Mouse (Mus musculus) intestine, embryonic 15.5 days (tissue): Measurements from ENCODE around the gene Gm20388. TPM values are rescaled to one million over a fixed set of nuclear protein-coding genes. Genes with fewer than 3 reads are reported as not detected.

Experiments
- ATAC-seq: fragments of 200-750 bp; cut with Nextera tagmentation; 2 replicates; pipeline ENCODE4 v1.8.0; 2017; ENCODE audit warnings: moderate TSS enrichment, moderate library complexity
- H3K27ac ChIP-seq: fragments of 300-500 bp; sonication (generic); 2 replicates; pipeline ENCODE4 v1.5.1; 2015; ENCODE audit warnings: mild to moderate bottlenecking, inconsistent platforms
- H3K27me3 ChIP-seq: fragments of 300-500 bp; sonication (generic); replicated peaks from 2 replicates; pipeline ENCODE4 v1.6.1; 2015; ENCODE audit warnings: inconsistent platforms
- H3K36me3 ChIP-seq: fragments of 300-500 bp; sonication (generic); 2 replicates; pipeline ENCODE4 v1.6.1; 2015; ENCODE audit warnings: inconsistent platforms
- H3K4me1 ChIP-seq: fragments of 300-500 bp; sonication (generic); replicated peaks from 2 replicates; pipeline ENCODE4 v1.6.1; 2015; ENCODE audit warnings: inconsistent platforms
- H3K4me2 ChIP-seq: fragments of 300-500 bp; sonication (generic); replicated peaks from 2 replicates; pipeline ENCODE4 v1.6.1; 2015; ENCODE audit warnings: mild to moderate bottlenecking, inconsistent platforms
- H3K4me3 ChIP-seq: fragments of 300-500 bp; sonication (generic); replicated peaks from 2 replicates; pipeline ENCODE4 v1.5.1; 2015; ENCODE audit warnings: inconsistent platforms
- H3K9ac ChIP-seq: fragments of 300-500 bp; sonication (generic); 2 replicates; pipeline ENCODE4 v1.6.1; 2015; ENCODE audit warnings: inconsistent platforms
- H3K9me3 ChIP-seq: fragments of 300-500 bp; sonication (generic); 2 replicates; pipeline ENCODE4 v1.6.1; 2016; ENCODE audit warnings: inconsistent platforms
- WGBS: fragments of 180-500 bp; shearing (Covaris S2); methylation state at CpG from one replicate; pipeline ENCODE4 v1.1.7; 2015; 5-methylcytosine and 5-hydroxymethylcytosine counted together
- polyA plus RNA-seq: library from polyadenylated mRNA; unstranded; fragments of >200 nt; fragmentation: Nextera tagmentation; extraction: Ambion mirVana; gene quantifications from 2 replicates; pipeline ENCODE4 v1.2.1, GENCODE M21; 2015

Gene Gm20388
- polyA plus RNA-seq, 1 experiment from 2014 or later, result not detected

DNA sequence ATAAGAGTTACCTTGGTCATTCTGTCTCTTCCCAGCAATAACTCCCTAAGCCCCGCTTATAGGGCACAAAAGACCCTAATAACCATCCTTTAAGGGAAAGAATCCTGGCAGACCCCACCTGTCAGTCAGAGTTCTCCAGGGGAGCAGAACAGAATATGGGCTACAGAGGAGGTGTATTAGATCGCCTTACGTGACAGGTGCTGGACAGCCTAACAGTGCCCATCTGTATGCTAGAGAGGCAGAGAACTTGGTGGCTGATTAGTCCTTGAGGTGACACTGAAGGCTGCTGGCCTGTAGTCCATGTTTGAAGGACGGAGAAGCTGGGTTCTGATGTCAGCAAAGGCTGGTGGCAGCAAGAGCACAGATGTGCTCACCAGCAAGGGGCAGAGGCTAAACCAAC is 200.3 kb downstream of the Gm20388 start:
- no peak overlapping the region for H3K4me3 ChIP-seq
- H3K4me2 ChIP-seq, result no peak overlapping the region
- WGBS, result 88% methylated on average over 4 of the region's 4 CpGs
- H3K36me3 ChIP-seq, result no peaks in the 10 kb centered on the region
- H3K9me3 ChIP-seq, result no peaks in the 10 kb centered on the region
- peaks cover 9% of the 10 kb centered on the region; the same call in 1 of the 2 replicates for H3K27me3 ChIP-seq
- peaks cover 13% of the 10 kb centered on the region for H3K4me1 ChIP-seq
- no peak overlapping the region for H3K27ac ChIP-seq
- ATAC-seq, result no peak
- no peak overlapping the region for H3K9ac ChIP-seq

DNA sequence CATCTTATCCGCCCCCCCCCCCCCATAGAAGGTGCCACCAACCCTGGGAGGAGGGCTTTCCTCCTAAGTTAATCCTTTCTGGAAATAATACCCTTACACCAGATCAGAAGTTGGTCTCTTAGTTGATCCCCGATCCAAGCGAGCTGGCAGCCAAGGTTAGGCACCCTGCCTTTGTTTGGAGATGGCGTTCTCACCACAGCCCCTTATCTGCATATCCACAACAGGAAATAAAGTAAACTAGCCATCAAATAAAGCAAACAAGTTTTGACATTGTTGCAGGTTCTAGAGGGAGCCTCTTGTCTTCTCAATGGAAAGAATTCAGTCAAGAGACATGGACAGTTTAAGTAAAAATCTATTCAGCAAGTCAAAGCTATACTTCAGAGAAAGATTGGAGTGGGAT is 200.7 kb downstream of the Gm20388 start:
- H3K27ac ChIP-seq, result no peak overlapping the region
- H3K9me3 ChIP-seq, result no peaks in the 10 kb centered on the region
- H3K27me3 ChIP-seq, result peaks cover 13% of the 10 kb centered on the region; the same call in 1 of the 2 replicates
- ATAC-seq, result no peak
- H3K36me3 ChIP-seq, result no peaks in the 10 kb centered on the region
- peaks cover 13% of the 10 kb centered on the region for H3K4me1 ChIP-seq
- WGBS, result 61% methylated on average over 4 of the region's 4 CpGs
- no peak overlapping the region for H3K9ac ChIP-seq
- H3K4me2 ChIP-seq, result no peak overlapping the region
- no peak overlapping the region for H3K4me3 ChIP-seq

DNA sequence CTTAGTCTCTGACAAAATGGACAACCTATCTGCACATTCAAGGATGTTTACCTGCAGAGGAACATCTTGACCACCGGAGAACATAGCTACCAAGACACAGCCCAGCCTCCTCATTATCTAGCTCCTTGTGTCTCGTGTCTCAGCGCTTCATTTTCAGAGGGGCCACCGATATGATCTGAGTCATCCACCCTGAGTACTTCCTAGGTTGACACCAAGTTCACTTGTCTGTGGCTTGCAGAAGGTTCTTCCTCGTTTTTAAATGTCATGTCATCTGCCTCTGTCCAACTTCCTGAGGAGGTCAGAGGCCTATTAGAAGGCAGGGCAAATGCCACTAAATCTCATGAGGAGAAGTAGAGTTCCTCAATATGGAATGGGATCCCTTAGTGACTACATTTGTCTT is 201.9 kb downstream of the Gm20388 start:
- Histone ChIP-seq H3K4me1 (peaks cover 13% of the 10 kb centered on the region), H3K27ac (peak overlapping the region; percentile 92; the same call in 1 of the 2 replicates), H3K4me3 (no peak overlapping the region), H3K36me3 (no peaks in the 10 kb centered on the region), H3K27me3 (peaks cover 17% of the 10 kb centered on the region; the same call in 1 of the 2 replicates), H3K9ac (no peak overlapping the region), H3K4me2 (peak overlapping the region; percentile 87), H3K9me3 (no peaks in the 10 kb centered on the region)
- 74% methylated on average over 5 of the region's 5 CpGs for WGBS
- no peak for ATAC-seq

DNA sequence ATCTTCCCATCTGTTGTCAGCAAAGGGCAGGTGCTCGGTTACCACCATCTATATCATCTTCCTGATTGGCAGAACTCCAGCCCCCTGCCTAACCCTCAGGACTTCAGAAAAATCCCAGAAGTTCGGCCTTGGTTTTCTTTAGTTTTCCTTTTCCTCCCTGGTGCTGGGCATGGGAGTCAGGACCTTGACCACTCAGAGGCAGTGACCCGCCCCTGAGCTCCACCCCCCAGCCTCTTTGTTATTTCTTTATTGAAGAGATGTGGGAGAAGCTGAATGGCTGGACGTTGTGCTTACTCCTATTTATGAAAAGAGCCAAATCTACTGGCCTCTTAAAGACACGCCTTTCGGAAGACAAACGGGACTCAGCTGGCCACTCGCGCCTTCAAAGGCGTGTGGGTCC is 202.7 kb downstream of the Gm20388 start:
- Histone ChIP-seq H3K9me3 (no peaks in the 10 kb centered on the region), H3K9ac (peak overlapping the region; percentile 66), H3K27ac (peak overlapping the region; percentile 92), H3K4me3 (peak overlapping the region; percentile 79), H3K4me1 (peaks cover 13% of the 10 kb centered on the region), H3K36me3 (no peaks in the 10 kb centered on the region), H3K4me2 (peak overlapping the region; percentile 87), H3K27me3 (peaks cover 17% of the 10 kb centered on the region; the same call in 1 of the 2 replicates)
- ATAC-seq, result peak; percentile 54
- WGBS, result 2% methylated on average over 10 of the region's 10 CpGs

DNA sequence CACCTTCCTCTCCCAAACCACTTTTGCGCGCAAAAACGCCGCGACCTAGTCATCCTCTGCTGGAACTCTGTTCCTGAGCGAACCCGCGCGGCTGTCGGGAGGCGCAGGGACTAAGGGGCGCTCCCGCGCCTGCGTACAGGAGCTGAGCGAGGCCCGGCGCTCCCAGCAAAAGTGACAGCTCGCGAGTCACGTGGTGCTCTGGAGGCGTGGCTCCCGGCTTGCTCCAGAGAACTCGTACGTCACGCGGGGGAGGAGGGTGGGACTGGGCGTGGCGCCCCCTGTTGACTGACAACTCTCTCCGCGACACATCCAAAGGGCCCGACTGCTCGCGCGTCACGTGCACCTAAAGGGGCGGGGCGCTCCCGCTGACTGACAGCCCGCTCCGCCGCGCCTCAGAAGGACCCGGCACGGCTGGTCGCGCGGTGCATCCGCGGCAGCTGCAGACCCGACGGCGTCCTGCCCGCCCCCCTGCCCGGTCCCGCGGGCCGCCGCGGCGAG is 203.2 kb downstream of the Gm20388 start, which contains the start of gene 6430548M08Rik:
TSS of gene 6430548M08Rik (plus strand) at position 395 of the 498 bp plus-strand sequence.
- peaks cover 13% of the 10 kb centered on the region for H3K4me1 ChIP-seq
- H3K4me3 ChIP-seq, result peak within 1 kb of the TSS; percentile 79
- WGBS, result under 1% methylated on average over 61 of the region's 61 CpGs
- H3K4me2 ChIP-seq, result peak within 1 kb of the TSS; percentile 97
- H3K27me3 ChIP-seq, result peaks cover 17% of the 10 kb centered on the region; the same call in 1 of the 2 replicates
- H3K36me3 ChIP-seq, result no peaks in the 10 kb centered on the region
- peak within 1 kb of the TSS; percentile 92 for H3K27ac ChIP-seq
- peak within 1 kb of the TSS; percentile 71 for H3K9ac ChIP-seq
- ATAC-seq, result peak; percentile 96
- no peaks in the 10 kb centered on the region for H3K9me3 ChIP-seq

DNA sequence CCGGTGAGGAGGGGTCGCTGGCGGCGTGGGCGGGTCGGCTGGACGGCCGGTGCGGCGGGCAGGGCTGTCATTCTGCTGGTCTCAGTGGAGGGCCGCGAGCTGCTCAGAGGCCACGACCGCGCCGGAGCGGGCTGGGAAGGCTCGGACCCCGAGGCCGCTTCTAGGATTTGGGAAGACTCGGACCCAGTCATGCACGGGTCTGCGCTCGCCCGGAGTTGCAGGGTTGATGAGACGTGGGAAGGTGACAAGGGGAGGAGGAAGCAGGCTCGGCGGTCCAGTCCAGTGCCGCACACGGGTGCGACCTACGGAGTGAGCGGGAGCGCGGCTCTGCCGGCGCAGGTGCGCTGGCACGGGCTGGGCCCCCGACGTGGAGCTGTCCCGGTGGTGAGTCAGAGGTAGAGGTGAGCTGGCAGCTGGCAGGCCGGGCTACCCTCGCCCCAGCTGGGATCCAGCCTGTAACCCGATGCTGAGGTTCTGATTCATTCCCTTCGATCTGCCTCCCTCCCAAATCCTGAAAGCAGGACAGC is 203.7 kb downstream of the Gm20388 start:
- H3K4me2 ChIP-seq, result peak overlapping the region; percentile 97
- under 1% methylated on average over 46 of the region's 46 CpGs for WGBS
- H3K36me3 ChIP-seq, result no peaks in the 10 kb centered on the region
- peak overlapping the region; percentile 71 for H3K9ac ChIP-seq
- H3K9me3 ChIP-seq, result no peaks in the 10 kb centered on the region
- peak overlapping the region; percentile 79 for H3K4me3 ChIP-seq
- ATAC-seq, result peak; percentile 52
- no peak overlapping the region for H3K27ac ChIP-seq
- peaks cover 17% of the 10 kb centered on the region; the same call in 1 of the 2 replicates for H3K27me3 ChIP-seq
- H3K4me1 ChIP-seq, result peaks cover 14% of the 10 kb centered on the region

DNA sequence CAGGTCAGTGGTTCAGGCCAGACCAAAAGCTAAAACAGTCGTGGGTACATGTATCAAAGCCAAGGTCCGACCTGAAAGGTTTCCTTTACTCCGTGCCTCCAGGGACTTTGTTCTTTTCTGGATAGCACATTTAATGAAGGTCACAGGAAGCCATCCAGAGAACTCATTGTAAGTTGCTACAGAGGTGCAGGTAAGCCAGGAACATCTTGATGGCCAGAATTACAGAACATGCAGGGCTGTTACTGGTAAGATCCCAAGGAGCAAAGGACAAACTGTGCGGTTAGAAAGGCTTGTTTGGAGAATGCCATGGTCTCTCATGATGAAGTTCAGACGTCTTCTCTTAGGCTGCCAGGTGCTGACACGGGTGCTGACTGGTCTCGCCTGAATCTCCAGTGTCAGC is 206.0 kb downstream of the Gm20388 start:
- no peak for ATAC-seq
- no peak overlapping the region for H3K9ac ChIP-seq
- no peak overlapping the region for H3K27ac ChIP-seq
- H3K4me1 ChIP-seq, result peaks cover 19% of the 10 kb centered on the region
- 71% methylated on average over 7 of the region's 7 CpGs for WGBS
- H3K9me3 ChIP-seq, result no peaks in the 10 kb centered on the region
- H3K4me2 ChIP-seq, result no peak overlapping the region
- H3K36me3 ChIP-seq, result no peaks in the 10 kb centered on the region
- no peak overlapping the region for H3K4me3 ChIP-seq
- H3K27me3 ChIP-seq, result peaks cover 17% of the 10 kb centered on the region; the same call in 1 of the 2 replicates

DNA sequence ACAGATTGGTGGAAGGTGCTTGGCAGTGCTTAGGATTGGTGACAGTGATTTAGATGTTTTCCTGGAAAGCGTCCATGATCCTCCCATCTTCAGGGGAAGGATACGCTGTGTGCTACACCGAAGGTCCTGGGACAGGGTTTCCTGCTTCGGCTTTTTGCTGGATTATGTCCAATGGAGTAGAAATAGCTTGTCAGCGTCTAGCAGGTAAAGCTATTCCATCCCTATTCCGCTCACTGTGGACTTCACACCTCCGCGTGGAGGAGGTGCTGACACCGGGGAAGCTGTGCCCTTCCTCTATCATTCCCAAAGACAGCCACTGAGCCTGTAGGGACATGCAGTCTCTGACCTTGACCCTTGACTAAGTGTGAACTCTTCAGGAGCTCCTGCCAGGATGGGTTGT is 207.5 kb downstream of the Gm20388 start:
- Histone ChIP-seq H3K36me3 (no peaks in the 10 kb centered on the region), H3K27me3 (peaks cover 17% of the 10 kb centered on the region; the same call in 1 of the 2 replicates), H3K4me3 (no peak overlapping the region), H3K9me3 (no peaks in the 10 kb centered on the region), H3K9ac (no peak overlapping the region), H3K27ac (no peak overlapping the region), H3K4me2 (no peak overlapping the region), H3K4me1 (peaks cover 14% of the 10 kb centered on the region)
- no peak for ATAC-seq
- 77% methylated on average over 9 of the region's 9 CpGs for WGBS

DNA sequence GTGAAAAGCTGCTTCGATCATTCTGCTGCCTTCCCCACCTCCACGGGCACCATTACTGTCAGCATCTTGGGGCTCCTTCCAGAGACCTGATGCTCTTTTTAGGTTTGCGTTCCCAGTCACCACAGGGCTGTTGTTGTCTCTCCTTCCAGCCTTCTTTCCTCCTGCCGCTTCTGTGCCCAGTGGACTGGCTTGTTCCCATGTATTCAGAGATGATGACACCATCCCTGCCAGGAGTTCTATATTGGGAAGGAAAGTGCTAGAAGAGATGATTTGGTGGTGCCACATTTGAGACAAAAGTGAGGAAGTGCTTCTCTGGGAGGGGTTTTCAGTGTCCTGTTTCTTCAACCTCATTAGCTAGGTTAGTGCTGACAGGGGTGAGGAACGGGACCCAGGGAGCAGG is 208.2 kb downstream of the Gm20388 start:
- peaks cover 14% of the 10 kb centered on the region for H3K4me1 ChIP-seq
- H3K27me3 ChIP-seq, result peaks cover 17% of the 10 kb centered on the region; the same call in 1 of the 2 replicates
- WGBS, result 74% methylated on average over 5 of the region's 5 CpGs
- H3K9ac ChIP-seq, result no peak overlapping the region
- H3K27ac ChIP-seq, result no peak overlapping the region
- H3K4me2 ChIP-seq, result no peak overlapping the region
- no peaks in the 10 kb centered on the region for H3K9me3 ChIP-seq
- no peak for ATAC-seq
- H3K4me3 ChIP-seq, result no peak overlapping the region
- H3K36me3 ChIP-seq, result no peaks in the 10 kb centered on the region

DNA sequence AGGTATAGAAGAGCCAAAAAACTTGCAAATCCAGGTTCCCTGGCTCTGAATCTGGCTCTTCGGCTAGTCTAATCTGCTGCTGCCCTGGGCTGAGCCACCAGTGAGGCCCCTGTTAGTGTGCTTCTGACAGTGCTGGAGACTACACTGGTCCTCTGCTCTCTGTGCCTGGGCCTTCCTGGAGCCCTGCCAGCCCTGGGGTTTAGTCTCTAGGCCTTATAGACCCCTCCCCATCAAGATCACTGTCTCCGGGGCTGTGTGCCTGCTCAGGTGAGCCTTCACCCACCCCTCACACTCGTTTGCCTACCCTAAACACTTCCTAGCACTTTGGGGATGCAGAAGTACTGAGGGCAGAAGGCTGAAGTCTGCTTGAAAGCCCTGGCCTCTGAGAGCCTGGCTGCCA is 208.8 kb downstream of the Gm20388 start:
- H3K27me3 ChIP-seq, result peaks cover 17% of the 10 kb centered on the region; the same call in 1 of the 2 replicates
- WGBS, result 56% methylated on average over 3 of the region's 3 CpGs
- no peak overlapping the region for H3K4me3 ChIP-seq
- no peak overlapping the region for H3K9ac ChIP-seq
- peaks cover 15% of the 10 kb centered on the region for H3K4me1 ChIP-seq
- H3K9me3 ChIP-seq, result no peaks in the 10 kb centered on the region
- no peak overlapping the region for H3K27ac ChIP-seq
- no peaks in the 10 kb centered on the region for H3K36me3 ChIP-seq
- no peak overlapping the region for H3K4me2 ChIP-seq
- no peak for ATAC-seq

DNA sequence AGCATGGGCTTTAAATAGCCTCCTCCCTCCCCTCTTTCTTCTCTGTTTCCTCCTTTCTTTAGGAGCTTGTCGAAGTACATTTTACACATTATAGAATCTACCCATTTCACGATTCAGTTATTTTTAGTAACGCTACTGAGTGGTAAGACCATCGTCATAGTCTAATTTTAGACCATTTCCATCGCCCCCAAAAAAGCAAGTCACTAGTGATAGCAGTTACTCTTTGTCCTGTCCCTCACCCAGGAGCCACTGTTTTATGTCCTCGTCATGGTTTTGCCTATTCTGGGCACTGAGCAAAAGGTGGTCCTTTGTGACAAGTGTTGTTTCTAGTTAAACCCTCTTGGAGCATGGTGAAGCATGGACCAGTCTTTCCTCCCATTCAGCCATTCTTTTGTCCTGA is 209.3 kb downstream of the Gm20388 start:
- H3K27me3 ChIP-seq, result peaks cover 12% of the 10 kb centered on the region; the same call in 1 of the 2 replicates
- no peak overlapping the region for H3K4me3 ChIP-seq
- peaks cover 17% of the 10 kb centered on the region for H3K4me1 ChIP-seq
- H3K4me2 ChIP-seq, result no peak overlapping the region
- H3K27ac ChIP-seq, result no peak overlapping the region
- no peak overlapping the region for H3K9ac ChIP-seq
- H3K9me3 ChIP-seq, result no peaks in the 10 kb centered on the region
- no peak for ATAC-seq
- WGBS, result 74% methylated on average over 6 of the region's 6 CpGs
- no peaks in the 10 kb centered on the region for H3K36me3 ChIP-seq

DNA sequence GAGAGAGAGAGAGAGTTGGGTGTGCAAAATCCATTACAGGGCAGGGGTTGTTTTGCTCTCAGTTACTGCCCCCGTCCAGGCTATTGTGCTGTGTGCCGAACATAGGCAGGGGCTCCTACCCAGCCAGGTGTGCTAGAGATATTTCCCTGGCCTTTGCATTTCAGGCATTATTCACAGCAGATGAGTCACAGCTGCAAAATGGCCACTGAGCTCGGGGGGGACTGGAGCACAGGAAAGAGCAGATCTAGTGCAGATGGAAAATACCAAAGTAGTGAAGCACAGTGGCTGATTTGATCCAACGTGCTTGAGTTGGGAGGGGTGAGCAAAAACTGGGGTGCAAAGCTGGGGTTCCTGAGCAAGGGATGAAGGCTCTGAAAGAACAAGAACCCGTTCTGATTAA is 210.3 kb downstream of the Gm20388 start:
- WGBS, result 44% methylated on average over 5 of the region's 5 CpGs
- Histone ChIP-seq H3K4me3 (no peak overlapping the region), H3K4me2 (no peak overlapping the region), H3K27ac (no peak overlapping the region), H3K36me3 (no peaks in the 10 kb centered on the region), H3K9ac (no peak overlapping the region), H3K27me3 (peaks cover 8% of the 10 kb centered on the region; the same call in 1 of the 2 replicates), H3K9me3 (no peaks in the 10 kb centered on the region), H3K4me1 (peaks cover 21% of the 10 kb centered on the region)
- no peak for ATAC-seq

DNA sequence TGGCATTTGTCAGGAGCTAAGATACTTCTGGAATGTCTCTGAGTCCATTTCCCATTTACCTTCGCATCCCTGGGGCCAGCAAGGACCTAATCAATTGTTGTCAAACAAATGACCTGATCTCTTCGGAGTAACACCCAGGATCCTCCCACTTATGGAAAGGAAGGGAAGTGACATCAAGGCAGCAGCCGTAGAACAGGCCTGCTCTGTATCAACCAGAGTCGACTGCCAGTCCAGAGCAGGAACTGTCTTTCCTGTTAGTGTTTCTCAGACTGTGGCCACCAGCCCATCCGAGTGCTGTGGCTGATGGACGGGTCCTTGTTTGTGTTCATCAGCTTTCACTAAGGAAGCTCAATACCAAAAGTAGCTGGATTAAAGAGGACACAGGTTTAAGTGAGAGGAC is 213.6 kb downstream of the Gm20388 start:
- Histone ChIP-seq H3K9ac (no peak overlapping the region), H3K36me3 (no peaks in the 10 kb centered on the region), H3K4me1 (peaks cover 32% of the 10 kb centered on the region), H3K27ac (no peak overlapping the region), H3K4me2 (no peak overlapping the region), H3K9me3 (no peaks in the 10 kb centered on the region), H3K27me3 (no peaks in the 10 kb centered on the region), H3K4me3 (no peak overlapping the region)
- no peak for ATAC-seq
- WGBS, result 16% methylated on average over 6 of the region's 6 CpGs
